Comparison of ENCODE assay signal across 19 mouse cellular contexts in the genomic region with DNA sequence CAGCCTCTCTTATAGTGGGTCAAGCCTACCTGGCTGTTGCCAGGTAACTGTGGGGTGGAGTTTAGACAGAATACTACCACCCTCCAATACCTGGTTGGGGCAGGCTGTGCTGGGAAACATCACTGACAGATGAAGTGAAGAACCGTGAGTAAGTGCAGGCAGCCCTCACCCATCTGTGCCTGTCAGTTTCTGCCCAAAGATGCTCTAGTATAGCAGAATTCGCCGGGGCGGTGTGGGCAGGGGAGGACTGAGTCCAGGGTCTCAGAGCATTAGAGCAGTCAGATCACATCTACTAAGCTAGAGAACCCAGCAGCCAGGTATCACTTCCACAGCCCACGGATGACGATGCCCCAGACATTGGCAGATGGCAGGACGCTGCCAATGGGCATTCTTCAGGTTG. TPM values are rescaled to one million over a fixed set of nuclear protein-coding genes. Genes with fewer than 3 reads are reported as not detected.
A peak's percentile ranks its signal among the peaks of the same experiment; 100 is the strongest.
DNase-seq lines count a peak whose midpoint lies in the region; ATAC-seq and TF ChIP-seq lines count a peak whose summit lies in the region.
"Had no signal": no experiment of that assay in that cellular context is flagged by ENCODE, and none has a peak within 500 bp of the region (broad histone marks: within the 10 kb centered on the region; RNA-seq: fewer than 3 reads in every experiment).

No protein-coding gene starts in this region.

- WGBS in heart, adult 2 months, result 85% methylated on average over 7 of the region's 7 CpGs
- WGBS in heart, embryonic 11.5 days (ENCODE audit: insufficient replicate concordance), result 76% methylated on average over 7 of the region's 7 CpGs
- WGBS in kidney, postnatal 0 days, result 79% methylated on average over 7 of the region's 7 CpGs

- no peak for TF ChIP-seq CTCF in heart, adult 2 months (IDR thresholded peaks at IDR 0.05)
- TF ChIP-seq CTCF in kidney, postnatal 0 days (IDR thresholded peaks at IDR 0.05; ENCODE audit: low read depth), result no peak

- no peak for ATAC-seq in heart, embryonic 11.5 days (replicated peaks; ENCODE audit: insufficient number of reproducible peaks, low FRiP score, low TSS enrichment)
- no peak for ATAC-seq in kidney, postnatal 0 days (replicated peaks; ENCODE audit: low FRiP score, low read depth)
- ATAC-seq in megakaryocyte-erythroid progenitor cell, adult 5-6 weeks (replicated peaks; ENCODE audit: low FRiP score, low TSS enrichment, poor library complexity, severe bottlenecking), result no peak
- ATAC-seq: forebrain, embryonic 14.5 days had no signal

- no peaks in the 10 kb centered on the region for H3K27me3 ChIP-seq in heart, adult 2 months (ENCODE audit: control insufficient read depth, insufficient read depth, low read length)
- H3K27me3 ChIP-seq in heart, embryonic 11.5 days (ENCODE audit: control insufficient read depth, insufficient read depth, low read length), result no peaks in the 10 kb centered on the region
- no peaks in the 10 kb centered on the region for H3K27me3 ChIP-seq in kidney, postnatal 0 days (ENCODE audit: insufficient read depth, low read length)
- H3K27me3 ChIP-seq: embryonic facial prominence, embryonic 15.5 days; hindbrain, embryonic 12.5 days; midbrain, embryonic 12.5 days; neural tube, embryonic 12.5 days had no signal

- H3K9ac ChIP-seq in heart, adult 2 months (ENCODE audit: low read depth, low read length), result no peak overlapping the region
- H3K9ac ChIP-seq in heart, embryonic 11.5 days (ENCODE audit: low read depth, low read length), result no peak overlapping the region
- no peak overlapping the region for H3K9ac ChIP-seq in kidney, postnatal 0 days (ENCODE audit: low read depth, low read length)
- H3K9ac ChIP-seq: embryonic facial prominence, embryonic 15.5 days; hindbrain, embryonic 12.5 days; liver, embryonic 13.5 days; midbrain, embryonic 12.5 days; neural tube, embryonic 12.5 days had no signal

- H3K4me3 ChIP-seq in heart, adult 2 months, result no peak overlapping the region
- no peak overlapping the region for H3K4me3 ChIP-seq in heart, embryonic 11.5 days (ENCODE audit: low read depth, low read length)
- H3K4me3 ChIP-seq in kidney, postnatal 0 days (replicated peaks; ENCODE audit: low read depth, low read length), result no peak overlapping the region
- H3K4me3 ChIP-seq: embryonic facial prominence, embryonic 15.5 days; hindbrain, embryonic 12.5 days; left cerebral cortex, adult 2 months; liver, embryonic 13.5 days; midbrain, embryonic 12.5 days; neural tube, embryonic 12.5 days had no signal

- no peak overlapping the region for H3K4me2 ChIP-seq in heart, embryonic 11.5 days
- no peak overlapping the region for H3K4me2 ChIP-seq in kidney, postnatal 0 days (ENCODE audit: low read length)
- H3K4me2 ChIP-seq: embryonic facial prominence, embryonic 15.5 days; hindbrain, embryonic 12.5 days; liver, embryonic 13.5 days; midbrain, embryonic 12.5 days; neural tube, embryonic 12.5 days had no signal

- H3K4me1 ChIP-seq in heart, adult 2 months (ENCODE audit: control insufficient read depth, insufficient read depth, low read length), result peaks cover 2% of the 10 kb centered on the region; the same call in 1 of the 2 replicates
- 0 out of 2 replicates have a peak, but pooled peaks cover 5% of the 10 kb centered on the region for H3K4me1 ChIP-seq in heart, embryonic 11.5 days (ENCODE audit: control insufficient read depth, insufficient read depth, low read length)
- no peaks in the 10 kb centered on the region for H3K4me1 ChIP-seq in kidney, postnatal 0 days (replicated peaks; ENCODE audit: insufficient read depth, low read length)
- H3K4me1 ChIP-seq: hindbrain, embryonic 12.5 days; midbrain, embryonic 12.5 days had no signal

- DNase-seq in heart, adult 2 months, result no peak
- no peak for DNase-seq in kidney, postnatal 0 days (ENCODE audit: low spot score)
- DNase-seq in kidney, postnatal 36 days, result no peak
- peak; percentile 29 for DNase-seq in brain, adult 2 months (ENCODE audit: low read depth, low spot score)
- DNase-seq in layer of hippocampus, adult 8-10 months (ENCODE audit: low spot score in 2 of 2), result peak; percentile 35 to 55
- DNase-seq in gastrocnemius, postnatal 36 days, result no peak
- DNase-seq: adrenal gland, postnatal 14 days; cerebellum, adult 9-10 months; gastrocnemius, postnatal 10 days; liver, embryonic 13.5 days; thymus, postnatal 25 days had no signal

- no peaks in the 10 kb centered on the region for H3K9me3 ChIP-seq in heart, embryonic 11.5 days (replicated peaks; ENCODE audit: control insufficient read depth, low read length)
- H3K9me3 ChIP-seq in kidney, postnatal 0 days (replicated peaks; ENCODE audit: low read length), result no peaks in the 10 kb centered on the region
- H3K9me3 ChIP-seq: embryonic facial prominence, embryonic 15.5 days; hindbrain, embryonic 12.5 days; liver, embryonic 13.5 days; neural tube, embryonic 12.5 days had no signal

- no peaks in the 10 kb centered on the region for H3K36me3 ChIP-seq in heart, adult 2 months (ENCODE audit: control insufficient read depth, insufficient read depth, low read length)
- no peaks in the 10 kb centered on the region for H3K36me3 ChIP-seq in heart, embryonic 11.5 days (ENCODE audit: control insufficient read depth, insufficient read depth, low read length)
- H3K36me3 ChIP-seq in kidney, postnatal 0 days (ENCODE audit: insufficient read depth, low read length), result no peaks in the 10 kb centered on the region
- H3K36me3 ChIP-seq: embryonic facial prominence, embryonic 15.5 days; hindbrain, embryonic 12.5 days; liver, embryonic 13.5 days; midbrain, embryonic 12.5 days; neural tube, embryonic 12.5 days had no signal

- no peak for TF ChIP-seq EP300 in heart, adult 2 months (IDR thresholded peaks at IDR 0.05; ENCODE audit: insufficient read depth, low read depth, low read length)

- intact Hi-C loops in heart, adult 2 months (cut with DNase I), result no loop called here
- intact Hi-C loops in gastrocnemius, postnatal 36 days (cut with DNase I), result no loop called here

- no peak for TF ChIP-seq POLR2A in heart, adult 2 months (IDR thresholded peaks at IDR 0.05; ENCODE audit: insufficient read depth, low read depth, low read length)

- no peaks in the 10 kb centered on the region for H3K79me2 ChIP-seq in heart, adult 2 months (replicated peaks; ENCODE audit: control insufficient read depth, insufficient read depth, low read length)

- H3K27ac ChIP-seq in heart, adult 2 months, result peak overlapping the region; percentile 4
- H3K27ac ChIP-seq in heart, embryonic 11.5 days (ENCODE audit: low read depth, low read length), result no peak overlapping the region
- peak overlapping the region; percentile 2; the same call in 1 of the 2 replicates for H3K27ac ChIP-seq in kidney, postnatal 0 days
- H3K27ac ChIP-seq: embryonic facial prominence, embryonic 15.5 days; hindbrain, embryonic 12.5 days; left cerebral cortex, adult 2 months; liver, embryonic 13.5 days; midbrain, embryonic 12.5 days; neural tube, embryonic 12.5 days had no signal

RNA-seq across cellular contexts. Expression of gene Mdga1, which starts 15.0 kb away (rescaled TPM):
- 10 to 100 TPM; 13.4 to 15.4 TPM for total RNA-seq in heart, adult 2 months (2021)
- polyA plus RNA-seq in heart, adult 2 months (2012; rRNA removed), result 26.3 and 26.4 TPM in 2 replicates
- polyA plus RNA-seq in heart, embryonic 11.5 days (2014; fragmentation: Nextera tagmentation; extraction: Ambion mirVana), result 1.7 and 1.8 TPM in 2 replicates
- 1.3 and 1.7 TPM in 2 replicates for polyA plus RNA-seq in kidney, postnatal 0 days (2015; fragmentation: Nextera tagmentation; extraction: Ambion mirVana)
- total RNA-seq in layer of hippocampus, adult 8-10 months (2022), result 10 to 100 TPM; 51.9 to 62.7 (median 57.1) TPM
- 7.3 and 13.7 TPM in 2 replicates for total RNA-seq in megakaryocyte-erythroid progenitor cell, adult 5-6 weeks (2014; fragmentation: Nextera tagmentation)
- total RNA-seq in megakaryocyte-erythroid progenitor cell, adult 5-6 weeks (2017), result 5.4 and 14.4 TPM in 2 replicates
- 10 to 100 TPM; 44.9 to 47.7 TPM for total RNA-seq in gastrocnemius, postnatal 36 days (2021)

RNA-seq across cellular contexts. Expression of gene Zfand3, which starts 19.6 kb away (rescaled TPM):
- total RNA-seq in heart, adult 2 months (2021), result 100 to 1,000 TPM; 130 to 149 TPM
- 106 and 127 TPM in 2 replicates for polyA plus RNA-seq in heart, adult 2 months (2012; rRNA removed)
- 49.5 and 51.4 TPM in 2 replicates for polyA plus RNA-seq in heart, embryonic 11.5 days (2014; fragmentation: Nextera tagmentation; extraction: Ambion mirVana)
- 55.5 and 63.5 TPM in 2 replicates for polyA plus RNA-seq in kidney, postnatal 0 days (2015; fragmentation: Nextera tagmentation; extraction: Ambion mirVana)
- total RNA-seq in layer of hippocampus, adult 8-10 months (2022), result 100 to 1,000 TPM; 100 to 122 (median 109) TPM
- 9.5 and 41.5 TPM in 2 replicates for total RNA-seq in megakaryocyte-erythroid progenitor cell, adult 5-6 weeks (2014; fragmentation: Nextera tagmentation)
- 4.9 and 11.4 TPM in 2 replicates for total RNA-seq in megakaryocyte-erythroid progenitor cell, adult 5-6 weeks (2017)
- 100 to 1,000 TPM; 155 to 159 TPM for total RNA-seq in gastrocnemius, postnatal 36 days (2021)

Comparison
In these comparisons a context has a peak if more than half of its experiments do, and no peak if none do; other contexts are left out.
1. DNase-seq: peak in brain, adult 2 months (single experiment) and layer of hippocampus, adult 8-10 months (2 of 2); none in heart, adult 2 months (0 of 2), kidney, postnatal 0 days (single experiment), kidney, postnatal 36 days (0 of 2) and gastrocnemius, postnatal 36 days (0 of 2).